8 mouse cellular contexts compared by ENCODE assay signal in the genomic region with DNA sequence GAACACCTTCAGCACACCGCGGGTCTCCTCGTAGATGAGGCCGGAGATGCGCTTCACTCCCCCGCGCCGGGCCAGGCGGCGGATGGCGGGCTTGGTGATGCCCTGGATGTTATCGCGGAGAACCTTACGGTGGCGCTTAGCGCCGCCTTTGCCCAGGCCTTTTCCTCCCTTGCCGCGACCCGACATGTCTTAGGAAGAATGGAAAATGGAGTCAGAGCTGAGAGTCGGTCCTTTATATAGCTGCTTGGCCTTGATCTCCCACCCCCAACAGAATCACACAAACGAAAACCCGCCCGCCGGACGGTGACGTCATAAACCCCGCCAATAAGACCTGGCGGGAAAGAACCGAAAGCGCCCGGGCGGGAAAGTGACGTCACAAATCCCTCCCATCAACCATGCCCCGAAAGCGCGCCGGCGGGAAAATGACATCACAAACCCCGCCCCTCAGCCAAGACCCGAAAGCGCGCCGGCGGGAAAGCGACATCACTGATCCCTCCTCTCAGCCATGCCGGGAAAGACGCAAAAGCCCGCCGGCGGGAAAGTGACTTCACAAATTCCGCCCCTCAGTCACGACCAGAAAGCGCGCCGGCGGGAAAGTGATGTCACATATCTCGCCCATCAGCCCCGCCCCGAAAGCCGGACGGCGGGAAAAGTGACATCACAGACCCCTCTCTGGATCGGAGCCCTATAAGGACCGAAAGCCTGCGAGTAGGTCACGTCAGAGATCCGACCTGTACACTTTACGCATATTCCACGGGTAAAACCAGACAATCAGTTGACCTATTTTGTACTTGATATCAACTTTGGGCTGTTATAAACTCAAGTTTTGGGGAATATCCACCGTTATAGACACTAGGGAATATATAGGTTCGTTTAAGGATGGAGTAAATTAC. TPM values are rescaled to one million over a fixed set of nuclear protein-coding genes. Genes with fewer than 3 reads are reported as not detected.
A peak's percentile ranks its signal among the peaks of the same experiment; 100 is the strongest.
DNase-seq lines count a peak whose midpoint lies in the region; ATAC-seq lines count a peak whose summit lies in the region.

A gene (minus strand): TSS at position 259 of the 893 bp plus-strand sequence.

- no peaks in the 10 kb centered on the region for H3K36me3 ChIP-seq in intestine, embryonic 16.5 days (ENCODE audit: control insufficient read depth, insufficient read depth, low read length)

- peak; percentile 98 for DNase-seq in adrenal gland, postnatal 10 days
- peak; percentile 100 for DNase-seq in embryo, embryonic 9.5 days (ENCODE audit: extremely low spot score)
- peak; percentile 97 to 98 for DNase-seq in gastrocnemius, postnatal 4 days (ENCODE audit: low spot score in 2 of 2)
- DNase-seq in left cerebral cortex, postnatal 25 days (ENCODE audit: low spot score in 2 of 2) = peak; percentile 98 to 99
- peak; percentile 98 for DNase-seq in mesoderm, embryonic 11.5 days (ENCODE audit: low read depth, low spot score)
- peak; percentile 99 for DNase-seq in right cerebral cortex, postnatal 25 days
- DNase-seq in urinary bladder, postnatal 36 days (ENCODE audit: low spot score in 2 of 2) = peak; percentile 96 to 98

- peaks cover 26% of the 10 kb centered on the region for H3K4me1 ChIP-seq in intestine, embryonic 16.5 days (ENCODE audit: control insufficient read depth, insufficient read depth, low read length)

- intact Hi-C loops in left cerebral cortex, postnatal 25 days (cut with DNase I) = loop anchor here (10.0 kb wide), 1 partner anchor 326 kb away; no protein-coding TSS in a partner anchor

- peak within 1 kb of the TSS; percentile 93 for H3K27ac ChIP-seq in intestine, embryonic 16.5 days (ENCODE audit: low read length)

- WGBS in intestine, embryonic 16.5 days = under 1% methylated on average over 64 of the region's 72 CpGs

- no peaks in the 10 kb centered on the region for H3K9me3 ChIP-seq in intestine, embryonic 16.5 days (ENCODE audit: control insufficient read depth, low read length)

- peak within 1 kb of the TSS; percentile 50 for H3K4me3 ChIP-seq in intestine, embryonic 16.5 days (ENCODE audit: low read length)

- ATAC-seq in intestine, embryonic 16.5 days = peak; percentile 68

- H3K27me3 ChIP-seq in intestine, embryonic 16.5 days (replicated peaks; ENCODE audit: control insufficient read depth, insufficient read depth, low read length) = no peaks in the 10 kb centered on the region

- peak within 1 kb of the TSS; percentile 89 for H3K4me2 ChIP-seq in intestine, embryonic 16.5 days (ENCODE audit: low read depth, low read length)

- H3K9ac ChIP-seq in intestine, embryonic 16.5 days (ENCODE audit: low read depth, low read length) = peak within 1 kb of the TSS; percentile 69

RNA-seq across cellular contexts. Expression of the gene that starts here (rescaled TPM):
- total RNA-seq in adrenal gland, postnatal 10 days (2021) = 100 to 1,000 TPM; 238 to 251 TPM
- total RNA-seq in gastrocnemius, postnatal 4 days (2021) = 100 to 1,000 TPM; 369 to 391 TPM
- polyA plus RNA-seq in intestine, embryonic 16.5 days (2015; fragmentation: Nextera tagmentation; extraction: Ambion mirVana) = 0.60 TPM in 1 of 2 replicates, not detected in the other
- 10 to 100 TPM; 47.0 to 58.8 TPM for total RNA-seq in left cerebral cortex, postnatal 25 days (2021)

Comparison
In these comparisons a context has a peak if more than half of its experiments do, and no peak if none do; other contexts are left out.
1. Peak in every context shown above with its lines: DNase-seq, ATAC-seq, H3K4me3 ChIP-seq and H3K27ac ChIP-seq.
2. Peak in ATAC-seq, H3K4me3 ChIP-seq, H3K27ac ChIP-seq, H3K9ac ChIP-seq and H3K4me2 ChIP-seq in intestine, embryonic 16.5 days; RNA of the gene not detected or under 1 TPM.